Comparison of ENCODE assay signal across 22 mouse cellular contexts in the genomic region with DNA sequence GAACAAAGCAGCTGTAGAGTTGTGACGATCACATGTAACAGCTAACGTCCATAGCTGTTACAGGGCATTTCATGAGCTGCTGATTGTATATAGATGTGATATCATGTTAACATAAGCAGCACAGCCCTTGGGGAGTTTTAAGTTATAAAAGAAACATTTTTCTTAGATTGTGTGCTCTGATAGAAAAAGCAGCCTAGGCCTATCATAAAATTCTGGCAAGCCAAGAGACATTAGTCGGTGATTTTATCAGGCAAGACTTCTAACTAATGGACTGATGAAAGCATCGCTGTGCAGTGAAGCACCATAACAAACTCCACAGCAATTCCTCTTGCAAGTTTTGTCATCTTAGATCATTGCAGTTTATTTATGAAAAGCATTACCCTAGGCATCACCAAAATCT.
DNase-seq lines count a peak whose midpoint lies in the region; ATAC-seq and TF ChIP-seq lines count a peak whose summit lies in the region.
"Had no signal": no experiment of that assay in that cellular context is flagged by ENCODE, and none has a peak within 500 bp of the region (broad histone marks: within the 10 kb centered on the region; RNA-seq: fewer than 3 reads in every experiment).

No protein-coding gene starts in this region.

- TF ChIP-seq CTCF in lung, embryonic 14.5 days (IDR thresholded peaks at IDR 0.05; ENCODE audit: low read depth): no peak
- TF ChIP-seq CTCF in lung, postnatal 0 days (IDR thresholded peaks at IDR 0.05): no peak

- H3K4me3 ChIP-seq in lung, embryonic 14.5 days (ENCODE audit: low read depth, low read length): no peak overlapping the region
- H3K4me3 ChIP-seq in lung, postnatal 0 days (ENCODE audit: low read depth, low read length): no peak overlapping the region
- H3K4me3 ChIP-seq: embryonic facial prominence, embryonic 12.5 days; embryonic facial prominence, embryonic 15.5 days; erythroblast, embryonic 14.5 days; forebrain, embryonic 10.5 days; forebrain, embryonic 12.5 days had no signal

- ATAC-seq in lung, embryonic 14.5 days (ENCODE audit: insufficient read depth): no peak
- no peak for ATAC-seq in lung, postnatal 0 days
- ATAC-seq: forebrain, embryonic 14.5 days; forebrain, embryonic 16.5 days had no signal

- H3K9me3 ChIP-seq in lung, embryonic 14.5 days (ENCODE audit: low read depth, low read length): no peaks in the 10 kb centered on the region
- no peaks in the 10 kb centered on the region for H3K9me3 ChIP-seq in lung, postnatal 0 days (ENCODE audit: low read length)
- H3K9me3 ChIP-seq: embryonic facial prominence, embryonic 12.5 days; embryonic facial prominence, embryonic 15.5 days; forebrain, embryonic 10.5 days; forebrain, embryonic 12.5 days had no signal

- no peak overlapping the region for H3K4me2 ChIP-seq in lung, embryonic 14.5 days
- no peak overlapping the region for H3K4me2 ChIP-seq in lung, postnatal 0 days (replicated peaks; ENCODE audit: low read depth, low read length)
- H3K4me2 ChIP-seq: embryonic facial prominence, embryonic 12.5 days; embryonic facial prominence, embryonic 15.5 days; forebrain, embryonic 12.5 days had no signal

- 35% methylated on average over 4 of the region's 4 CpGs for WGBS in lung, embryonic 14.5 days
- 44% methylated on average over 4 of the region's 4 CpGs for WGBS in lung, postnatal 0 days

- H3K4me1 ChIP-seq in lung, embryonic 14.5 days (ENCODE audit: insufficient read depth): no peaks in the 10 kb centered on the region
- H3K4me1 ChIP-seq in lung, postnatal 0 days (ENCODE audit: insufficient read depth, low read depth, low read length): no peaks in the 10 kb centered on the region
- H3K4me1 ChIP-seq: embryonic facial prominence, embryonic 12.5 days; embryonic facial prominence, embryonic 15.5 days; forebrain, embryonic 12.5 days had no signal

- H3K36me3 ChIP-seq in lung, embryonic 14.5 days (ENCODE audit: insufficient read depth): no peaks in the 10 kb centered on the region
- no peaks in the 10 kb centered on the region for H3K36me3 ChIP-seq in lung, postnatal 0 days (ENCODE audit: insufficient read depth, low read length)
- H3K36me3 ChIP-seq: embryonic facial prominence, embryonic 12.5 days; embryonic facial prominence, embryonic 15.5 days; forebrain, embryonic 10.5 days; forebrain, embryonic 12.5 days had no signal

- TF ChIP-seq EP300 in lung, postnatal 0 days (IDR thresholded peaks at IDR 0.05): no peak

- no peaks in the 10 kb centered on the region for H3K27me3 ChIP-seq in lung, embryonic 14.5 days (ENCODE audit: insufficient read depth, low read length)
- no peaks in the 10 kb centered on the region for H3K27me3 ChIP-seq in lung, postnatal 0 days (replicated peaks; ENCODE audit: insufficient read depth, low read length)
- H3K27me3 ChIP-seq: embryonic facial prominence, embryonic 12.5 days; embryonic facial prominence, embryonic 15.5 days; forebrain, embryonic 12.5 days had no signal

- no peak overlapping the region for H3K9ac ChIP-seq in lung, embryonic 14.5 days
- H3K9ac ChIP-seq in lung, postnatal 0 days (replicated peaks; ENCODE audit: low read depth): no peak overlapping the region
- H3K9ac ChIP-seq: embryonic facial prominence, embryonic 12.5 days; embryonic facial prominence, embryonic 15.5 days; forebrain, embryonic 12.5 days had no signal

- DNase-seq in lung, embryonic 14.5 days: peak; percentile 47
- DNase-seq in lung, postnatal 0 days (ENCODE audit: low spot score): no peak
- peak; percentile 12 for DNase-seq in MN1 (ENCODE audit: low spot score)
- DNase-seq in NIH3T3 (ENCODE audit: low read depth): peak; percentile 79
- no peak for DNase-seq in layer of hippocampus, adult 8-10 months (ENCODE audit: low spot score in 2 of 2)
- DNase-seq: adrenal gland, adult 2 months; adrenal gland, postnatal 10 days; adrenal gland, postnatal 25 days; cerebellum, adult 11 months; cerebellum, adult 18-20 months; cerebellum, adult 8-10 months; cerebellum, adult 9-11 months; cerebellum, postnatal 14 days; cerebellum, postnatal 36 days; embryo, embryonic 11 days had no signal

- no peak overlapping the region for H3K27ac ChIP-seq in lung, embryonic 14.5 days (ENCODE audit: low read depth)
- H3K27ac ChIP-seq in lung, postnatal 0 days (ENCODE audit: low read length): no peak overlapping the region
- H3K27ac ChIP-seq: embryonic facial prominence, embryonic 12.5 days; embryonic facial prominence, embryonic 15.5 days; forebrain, embryonic 10.5 days; forebrain, embryonic 12.5 days had no signal

Comparison
In these comparisons a context has a peak if more than half of its experiments do, and no peak if none do; other contexts are left out.
1. DNase-seq: peak in lung, embryonic 14.5 days (single experiment), MN1 (single experiment) and NIH3T3 (single experiment); none in lung, postnatal 0 days (single experiment) and layer of hippocampus, adult 8-10 months (0 of 2).